Mouse (Mus musculus): Measurements from ENCODE around the gene Dld. TPM values are rescaled to one million over a fixed set of nuclear protein-coding genes. Genes with fewer than 3 reads are reported as not detected.

Gene Dld
- polyA plus RNA-seq, 1 experiment from 2014 or later = 136 TPM

DNA sequence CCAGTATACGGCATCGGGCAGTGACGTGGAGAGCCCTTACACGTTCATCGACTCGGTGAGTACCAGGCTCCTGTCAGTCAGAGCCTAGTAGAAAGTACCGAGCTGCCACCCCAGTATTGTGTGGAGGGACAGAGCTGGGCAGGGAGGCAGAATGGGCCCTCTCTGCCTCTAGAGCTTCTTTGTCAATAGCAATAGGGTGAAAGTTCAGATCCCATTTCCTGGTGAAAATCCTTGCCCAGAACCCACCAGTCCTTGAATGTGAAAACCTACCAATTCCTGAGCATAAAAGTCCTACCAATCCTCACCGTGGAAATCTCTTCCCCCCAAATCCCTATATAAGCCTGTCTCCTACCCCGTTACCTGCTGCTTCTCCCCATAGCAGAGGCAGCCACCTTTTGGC, 51.0 kb downstream of the Dld start:
- no peak for DNase-seq (ENCODE audit: extremely low spot score, low spot score)
- no peak overlapping the region for H3K27ac ChIP-seq
- WGBS = 97% methylated on average over 9 of the region's 9 CpGs
- no peaks in the 10 kb centered on the region for H3K9me3 ChIP-seq
- peaks cover 53% of the 10 kb centered on the region for H3K36me3 ChIP-seq (replicated peaks)
- 0 out of 2 replicates have a peak, but pooled peaks cover 8% of the 10 kb centered on the region for H3K4me1 ChIP-seq
- no peak overlapping the region for H3K4me3 ChIP-seq
- H3K27me3 ChIP-seq (ENCODE audit: poor library complexity, severe bottlenecking) = no peaks in the 10 kb centered on the region

DNA sequence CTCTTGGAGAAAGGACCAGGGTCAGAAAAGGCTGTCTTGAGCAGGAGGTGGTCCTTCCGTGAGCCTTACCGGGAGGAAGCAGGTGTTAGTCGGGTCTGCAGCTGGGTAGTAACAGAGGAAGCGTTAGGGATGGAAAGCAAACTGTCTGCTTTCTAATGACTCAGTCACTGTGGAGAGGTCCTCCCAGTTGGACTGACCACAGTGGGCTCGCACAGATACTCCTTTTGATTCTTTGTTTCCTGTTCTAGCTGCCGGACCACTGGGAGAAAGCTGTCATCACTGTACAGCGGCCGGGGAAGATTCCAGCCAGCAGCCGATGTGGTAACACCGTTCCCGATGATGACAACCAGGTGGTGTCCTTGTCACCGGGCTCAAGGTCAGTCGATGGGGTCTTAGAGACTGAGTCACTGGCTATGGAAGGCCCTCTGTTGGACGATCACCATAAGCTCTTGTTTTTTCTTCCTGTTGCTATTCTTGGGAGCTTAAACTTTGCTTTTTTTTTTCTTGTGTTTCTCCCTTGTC, 51.5 kb downstream of the Dld start:
- Histone ChIP-seq H3K36me3 (replicated peaks) (peaks cover 49% of the 10 kb centered on the region), H3K4me1 (peaks cover 8% of the 10 kb centered on the region), H3K9me3 (no peaks in the 10 kb centered on the region), H3K27me3 (ENCODE audit: poor library complexity, severe bottlenecking) (no peaks in the 10 kb centered on the region), H3K4me3 (no peak overlapping the region), H3K27ac (no peak overlapping the region)
- WGBS = 92% methylated on average over 14 of the region's 14 CpGs
- no peak for DNase-seq (ENCODE audit: extremely low spot score, low spot score)

DNA sequence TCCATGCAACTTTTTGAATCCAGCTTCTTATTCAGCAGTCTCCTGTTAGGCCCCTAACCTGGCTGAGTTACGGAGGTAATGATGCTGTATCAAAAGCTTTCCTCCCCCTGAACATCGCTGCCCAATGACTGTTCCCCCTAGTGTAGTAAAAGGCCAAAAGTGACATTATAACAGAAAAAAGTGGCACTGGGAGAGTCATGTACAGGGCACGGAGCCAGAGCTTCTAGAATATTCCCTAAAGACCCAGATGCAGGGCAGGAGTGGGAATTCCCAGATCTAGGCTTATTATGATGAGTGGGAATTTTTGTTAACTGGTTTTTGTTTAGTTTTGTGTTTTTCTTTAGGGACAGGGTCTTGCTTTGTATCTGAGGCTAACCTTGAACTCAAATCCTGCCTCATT, 52.1 kb downstream of the Dld start:
- WGBS = 97% methylated on average over 3 of the region's 3 CpGs
- peaks cover 43% of the 10 kb centered on the region for H3K36me3 ChIP-seq (replicated peaks)

DNA sequence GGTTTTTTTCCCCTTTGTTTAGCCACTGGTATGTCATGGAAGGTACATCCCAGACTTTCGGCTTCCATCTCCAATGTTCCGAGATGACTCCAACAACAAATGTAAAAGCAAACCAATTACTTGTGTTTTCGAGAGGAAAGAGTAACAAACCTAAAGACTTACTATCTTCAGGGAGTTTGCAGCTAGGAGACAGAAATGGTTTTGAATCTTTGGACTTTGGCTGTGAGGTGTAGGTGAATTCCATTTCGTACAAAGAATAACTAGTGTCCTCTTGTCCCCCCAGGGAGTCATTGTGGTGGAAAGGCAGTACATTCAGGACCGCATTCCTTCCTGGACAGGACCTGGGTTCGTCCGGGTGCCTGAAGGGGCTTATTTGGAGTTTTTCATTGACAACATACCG, 52.7 kb downstream of the Dld start:
- Histone ChIP-seq H3K4me3 (no peak overlapping the region), H3K4me1 (peaks cover 19% of the 10 kb centered on the region), H3K36me3 (replicated peaks) (peaks cover 37% of the 10 kb centered on the region), H3K9me3 (no peaks in the 10 kb centered on the region), H3K27me3 (ENCODE audit: poor library complexity, severe bottlenecking) (no peaks in the 10 kb centered on the region), H3K27ac (no peak overlapping the region)
- no peak for DNase-seq (ENCODE audit: extremely low spot score, low spot score)
- 93% methylated on average over 8 of the region's 8 CpGs for WGBS

More for the DNA sequence above, 52.1 kb downstream of the Dld start:
- H3K9me3 ChIP-seq = no peaks in the 10 kb centered on the region
- no peak overlapping the region for H3K4me3 ChIP-seq
- no peak overlapping the region for H3K27ac ChIP-seq
- peaks cover 14% of the 10 kb centered on the region for H3K4me1 ChIP-seq
- no peaks in the 10 kb centered on the region for H3K27me3 ChIP-seq (ENCODE audit: poor library complexity, severe bottlenecking)
- no peak for DNase-seq (ENCODE audit: extremely low spot score, low spot score)

- DNase-seq (ENCODE audit: extremely low spot score, low spot score) = no peak
- Histone ChIP-seq H3K27me3 (ENCODE audit: poor library complexity, severe bottlenecking) (no peaks in the 10 kb centered on the region), H3K4me3 (no peak overlapping the region), H3K36me3 (replicated peaks) (peaks cover 36% of the 10 kb centered on the region), H3K27ac (no peak overlapping the region), H3K9me3 (no peaks in the 10 kb centered on the region), H3K4me1 (peaks cover 19% of the 10 kb centered on the region)
- WGBS = 96% methylated on average over 4 of the region's 4 CpGs
Measured at GRCm38 (mm10) chr12:31298122-31298521, 53.1 kb downstream of the Dld start.

DNA sequence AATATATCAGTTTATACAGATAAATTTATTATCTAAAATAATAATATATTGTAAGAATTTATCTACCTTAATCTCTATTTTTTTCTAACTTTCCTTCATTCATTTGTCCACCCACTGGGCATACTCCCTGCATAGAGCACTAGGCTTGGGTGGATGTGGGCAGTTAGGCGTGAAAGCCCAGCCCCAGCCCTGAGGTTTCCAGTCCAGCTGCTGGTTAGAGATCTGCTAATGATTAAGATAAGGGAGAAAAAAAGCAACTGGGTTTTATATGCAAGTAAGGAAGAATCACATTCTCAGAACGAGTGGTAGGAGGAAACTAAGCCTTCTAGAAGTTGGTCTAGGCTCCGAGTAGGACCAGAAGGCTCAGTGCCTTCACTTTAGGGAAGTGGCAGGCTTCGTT, 55.2 kb downstream of the Dld start:
- no peaks in the 10 kb centered on the region for H3K27me3 ChIP-seq (ENCODE audit: poor library complexity, severe bottlenecking)
- H3K9me3 ChIP-seq = no peaks in the 10 kb centered on the region

DNA sequence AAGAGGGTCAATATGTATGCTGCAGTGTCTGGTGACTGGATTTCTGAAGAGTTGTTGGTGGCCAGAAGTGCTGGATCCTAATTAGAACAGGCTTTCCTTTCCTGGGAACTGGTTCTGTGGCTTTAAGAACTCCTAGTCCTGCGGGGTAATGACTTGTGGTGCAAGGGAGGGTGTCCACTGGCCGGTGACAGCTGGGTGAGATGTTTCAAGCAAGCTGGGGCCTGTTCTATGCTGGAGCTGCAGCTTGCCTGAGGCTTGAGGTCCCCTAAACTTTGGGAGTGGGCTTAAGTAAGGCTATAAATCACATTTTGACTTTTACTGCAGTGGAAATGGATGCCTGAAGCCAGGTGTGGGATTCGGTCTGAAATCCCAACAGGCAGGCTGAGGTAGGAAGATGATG, 55.7 kb downstream of the Dld start:
- Histone ChIP-seq H3K4me1 (peaks cover 19% of the 10 kb centered on the region), H3K36me3 (replicated peaks) (peaks cover 19% of the 10 kb centered on the region), H3K4me3 (no peak overlapping the region), H3K9me3 (no peaks in the 10 kb centered on the region), H3K27me3 (ENCODE audit: poor library complexity, severe bottlenecking) (no peaks in the 10 kb centered on the region), H3K27ac (no peak overlapping the region)
- DNase-seq (ENCODE audit: extremely low spot score, low spot score) = no peak
- WGBS = 77% methylated on average over 3 of the region's 3 CpGs

More for the DNA sequence above, 55.2 kb downstream of the Dld start:
- no peak overlapping the region for H3K27ac ChIP-seq
- peaks cover 20% of the 10 kb centered on the region for H3K36me3 ChIP-seq (replicated peaks)
- no peak for DNase-seq (ENCODE audit: extremely low spot score, low spot score)
- H3K4me1 ChIP-seq = peaks cover 19% of the 10 kb centered on the region
- no peak overlapping the region for H3K4me3 ChIP-seq
- 77% methylated on average over 4 of the region's 4 CpGs for WGBS

GRCm38 (mm10) chr12:31294996-31295395, 56.3 kb downstream of the Dld start:
- H3K9me3 ChIP-seq = no peaks in the 10 kb centered on the region
- no peak for DNase-seq (ENCODE audit: extremely low spot score, low spot score)
- WGBS = 91% methylated on average over 11 of the region's 11 CpGs
- H3K4me3 ChIP-seq = no peak overlapping the region
- no peak overlapping the region for H3K27ac ChIP-seq
- peaks cover 19% of the 10 kb centered on the region for H3K4me1 ChIP-seq
- H3K36me3 ChIP-seq (replicated peaks) = peaks cover 19% of the 10 kb centered on the region
- no peaks in the 10 kb centered on the region for H3K27me3 ChIP-seq (ENCODE audit: poor library complexity, severe bottlenecking)

GRCm38 (mm10) chr12:31294526-31294925, 56.7 kb downstream of the Dld start:
- H3K27me3 ChIP-seq (ENCODE audit: poor library complexity, severe bottlenecking) = no peaks in the 10 kb centered on the region
- DNase-seq (ENCODE audit: extremely low spot score, low spot score) = no peak

GRCm38 (mm10) chr12:31293361-31294142, 57.7 kb downstream of the Dld start:
- Histone ChIP-seq H3K4me1 (peaks cover 19% of the 10 kb centered on the region), H3K27ac (no peak overlapping the region), H3K27me3 (ENCODE audit: poor library complexity, severe bottlenecking) (no peaks in the 10 kb centered on the region), H3K9me3 (no peaks in the 10 kb centered on the region), H3K4me3 (no peak overlapping the region), H3K36me3 (replicated peaks) (peaks cover 19% of the 10 kb centered on the region)
- DNase-seq (ENCODE audit: extremely low spot score, low spot score) = no peak
- WGBS = 86% methylated on average over 15 of the region's 15 CpGs

More at GRCm38 (mm10) chr12:31294526-31294925, 56.7 kb downstream of the Dld start:
- Histone ChIP-seq H3K36me3 (replicated peaks) (peaks cover 16% of the 10 kb centered on the region), H3K4me1 (peaks cover 19% of the 10 kb centered on the region), H3K4me3 (no peak overlapping the region), H3K9me3 (no peaks in the 10 kb centered on the region), H3K27ac (no peak overlapping the region)
- WGBS = 81% methylated on average over 10 of the region's 10 CpGs

DNA sequence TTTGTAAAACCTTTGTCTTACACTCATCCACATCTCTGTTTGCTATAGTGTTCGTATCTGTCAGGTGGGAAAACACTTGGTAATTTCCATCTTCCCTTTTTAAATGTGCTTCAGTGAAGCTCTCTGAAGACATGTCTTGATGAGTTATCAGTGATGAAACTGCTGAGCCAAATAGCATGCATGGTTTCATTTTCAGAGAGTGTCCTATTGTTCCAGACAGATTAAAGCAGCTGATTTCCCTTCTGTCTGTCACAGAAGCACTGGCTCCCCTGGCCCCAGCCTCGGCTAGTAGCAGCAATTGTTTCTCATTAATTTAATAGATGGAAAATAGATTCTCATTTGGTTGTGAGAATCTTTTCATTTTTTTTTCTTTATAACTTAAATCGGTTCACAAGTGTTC, 60.3 kb downstream of the Dld start:
- peaks cover 11% of the 10 kb centered on the region for H3K4me1 ChIP-seq
- peaks cover 44% of the 10 kb centered on the region for H3K36me3 ChIP-seq (replicated peaks)
- H3K27me3 ChIP-seq (ENCODE audit: poor library complexity, severe bottlenecking) = no peaks in the 10 kb centered on the region
- DNase-seq (ENCODE audit: extremely low spot score, low spot score) = no peak
- WGBS = 88% methylated on average over 3 of the region's 3 CpGs
- no peaks in the 10 kb centered on the region for H3K9me3 ChIP-seq
- no peak overlapping the region for H3K4me3 ChIP-seq
- no peak overlapping the region for H3K27ac ChIP-seq

DNA sequence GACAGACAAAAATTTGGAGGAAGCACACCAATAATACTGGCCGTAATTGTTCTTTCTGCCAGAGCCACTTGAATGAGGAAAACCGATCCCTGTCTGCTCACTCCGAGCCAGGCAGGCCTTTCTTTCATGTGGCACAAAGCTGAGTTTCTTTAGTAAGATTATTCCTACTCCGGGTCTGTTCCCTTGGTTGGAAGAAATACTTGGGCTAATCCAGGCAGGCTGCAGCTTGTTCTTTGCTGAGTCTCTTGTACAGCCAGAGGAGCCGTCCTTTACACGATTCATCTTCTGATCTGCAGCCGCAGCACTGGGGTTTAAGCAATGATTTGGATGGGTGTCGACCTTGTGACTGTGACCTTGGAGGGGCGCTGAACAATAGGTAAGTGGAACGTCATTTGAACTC, 62.2 kb downstream of the Dld start:
- H3K4me3 ChIP-seq = no peak overlapping the region

DNA sequence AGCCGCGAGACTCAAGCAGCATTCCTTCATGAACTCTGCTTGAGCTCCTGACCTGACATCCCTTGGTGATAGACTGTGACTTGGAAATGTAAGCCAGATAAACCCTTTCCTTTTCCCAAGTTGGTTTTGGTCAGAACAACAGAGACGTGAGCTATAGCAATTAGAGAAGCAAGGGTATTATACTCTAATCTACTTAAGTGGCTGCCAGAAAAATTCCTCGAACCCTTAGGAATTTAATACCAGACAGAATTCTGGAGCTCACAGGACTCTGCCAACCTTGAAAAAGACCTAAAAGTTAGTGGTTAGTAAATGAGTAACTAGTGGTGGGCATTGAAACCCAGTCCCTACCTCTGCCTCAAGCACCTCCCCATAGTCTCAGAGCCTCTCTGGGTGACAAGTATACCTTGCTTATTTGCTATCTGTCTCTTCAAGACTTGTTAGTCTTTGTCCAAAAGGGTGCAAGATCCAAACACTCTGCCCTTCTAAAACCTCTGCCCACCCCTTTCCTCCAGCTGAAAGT, 67.6 kb downstream of the Dld start:
- no peak overlapping the region for H3K27ac ChIP-seq
- WGBS = 74% methylated on average over 4 of the region's 4 CpGs
- H3K9me3 ChIP-seq = no peaks in the 10 kb centered on the region
- DNase-seq (ENCODE audit: extremely low spot score, low spot score) = no peak
- H3K4me3 ChIP-seq = no peak overlapping the region
- H3K36me3 ChIP-seq (replicated peaks) = peaks cover 49% of the 10 kb centered on the region
- H3K4me1 ChIP-seq = peaks cover 12% of the 10 kb centered on the region; the same call in 1 of the 2 replicates
- H3K27me3 ChIP-seq (ENCODE audit: poor library complexity, severe bottlenecking) = no peaks in the 10 kb centered on the region

More for the DNA sequence above, 62.2 kb downstream of the Dld start:
- DNase-seq (ENCODE audit: extremely low spot score, low spot score) = no peak
- peaks cover 4% of the 10 kb centered on the region; the same call in 1 of the 2 replicates for H3K4me1 ChIP-seq
- no peaks in the 10 kb centered on the region for H3K9me3 ChIP-seq
- WGBS = 92% methylated on average over 10 of the region's 10 CpGs
- peaks cover 52% of the 10 kb centered on the region for H3K36me3 ChIP-seq (replicated peaks)
- no peaks in the 10 kb centered on the region for H3K27me3 ChIP-seq (ENCODE audit: poor library complexity, severe bottlenecking)
- H3K27ac ChIP-seq = no peak overlapping the region

Data from forebrain, embryonic 10.5 days (tissue).